Mouse (Mus musculus) naive thymus-derived CD4-positive, alpha-beta T cell, adult 5 months (primary cell): ENCODE measurements around the gene Gm20075. TPM values are rescaled to one million over a fixed set of nuclear protein-coding genes. Genes with fewer than 3 reads are reported as not detected.

Source experiments
- polyA plus RNA-seq: library from polyadenylated mRNA; unstranded; fragments of 100-300 nt; shearing (Covaris generic); gene quantifications from one replicate; pipeline ENCODE4 v1.2.1, GENCODE M21; 2017

Gm20075 gene
- 19.0 TPM for polyA plus RNA-seq

DNA sequence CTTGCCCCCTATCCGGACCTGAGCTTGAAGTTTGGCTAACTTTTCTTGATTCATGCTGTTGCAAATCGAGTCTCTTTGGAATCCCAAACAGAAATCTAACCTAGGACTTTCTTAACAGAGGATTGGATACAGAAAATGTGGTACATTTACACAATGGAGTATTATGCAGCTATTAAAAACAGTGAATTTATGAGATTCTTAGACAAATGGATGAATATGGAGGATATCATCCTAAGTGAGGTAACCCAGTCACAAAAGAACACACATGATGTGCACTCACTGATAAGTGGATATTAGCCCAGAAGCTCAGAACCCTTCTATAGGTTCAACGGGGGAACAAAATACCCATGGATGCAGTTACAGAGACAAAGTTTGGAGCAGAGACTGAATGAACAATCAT lies at the start of gene Gm20075:
Gm20075 (minus strand) TSS at position 101 of the 400 bp plus-strand sequence.

DNA sequence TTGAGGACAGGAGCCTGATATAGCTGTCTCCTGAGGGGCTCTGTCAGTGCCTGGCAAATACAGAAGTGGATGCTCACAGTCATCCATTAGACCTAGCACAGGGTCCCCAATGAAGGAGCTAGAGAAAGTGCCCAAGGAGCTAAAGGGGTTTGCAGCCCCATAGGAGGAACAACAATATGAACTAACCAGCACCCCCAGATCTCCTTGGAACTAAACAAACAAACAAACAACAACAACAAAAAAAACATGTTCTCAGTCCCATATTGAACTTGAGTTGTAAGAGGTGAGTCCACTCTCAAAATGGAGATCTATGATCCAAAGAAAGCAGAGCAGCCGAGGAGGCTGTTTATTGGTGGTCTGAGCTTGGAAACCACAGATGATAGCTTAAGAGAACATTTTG lies 578 bp upstream of the Gm20075 start, which contains the start of gene Gm17190:
Gm17190 (plus strand) TSS at position 301 of the 400 bp plus-strand sequence.

Other genes with a start within 250 kb of the Gm20075 start
- 38.1 TPM for gene Iqgap2, start 189.5 kb downstream of the Gm20075 start, polyA plus RNA-seq
- gene Gm17190, start 678 bp upstream of the Gm20075 start, polyA plus RNA-seq = not detected
- gene Sv2c, start 51.2 kb upstream of the Gm20075 start, polyA plus RNA-seq = 2.0 TPM